Mouse (Mus musculus): Measurements from ENCODE around the gene Acsm3. TPM values are rescaled to one million over a fixed set of nuclear protein-coding genes. Genes with fewer than 3 reads are reported as not detected.
A peak's percentile ranks its signal among the peaks of the same experiment; 100 is the strongest.
"Not testable (repeated sequence)": the region's sequence is repeated elsewhere in the genome, so short reads cannot be mapped to it uniquely, and the experiment has no call there.

Acsm3 gene
- total RNA-seq (2014; rRNA removed) (not detected in 2 replicates), polyA plus RNA-seq (2015; fragmentation: Nextera tagmentation; extraction: Ambion mirVana) (0.09 TPM in 1 of 2 replicates, not detected in the other)

GRCm38 (mm10) chr7:119760527-119760951, at the start of gene Acsm3:
Acsm3 (plus strand) TSS chr7:119760923.
- H3K36me3 ChIP-seq (ENCODE audit: insufficient read depth, low read length) = no peaks in the 10 kb centered on the region
- no peak within 1 kb of the TSS for H3K4me2 ChIP-seq (ENCODE audit: low read depth, low read length)
- no peaks in the 10 kb centered on the region for H3K4me1 ChIP-seq (ENCODE audit: insufficient read depth, low read length)
- no peak for ATAC-seq
- H3K4me3 ChIP-seq (ENCODE audit: low read length) = no peak within 1 kb of the TSS
- no peak within 1 kb of the TSS for H3K9ac ChIP-seq (replicated peaks; ENCODE audit: low read length)
- H3K9me3 ChIP-seq (ENCODE audit: low read length) = no peaks in the 10 kb centered on the region
- no peak for DNase-seq (ENCODE audit: low spot score)
- WGBS = 87% methylated on average over 11 of the region's 11 CpGs
- no peaks in the 10 kb centered on the region for H3K27me3 ChIP-seq (ENCODE audit: insufficient read depth, low read length)
- no peak for TF ChIP-seq CTCF (IDR thresholded peaks at IDR 0.05; ENCODE audit: low read depth)
- no peak within 1 kb of the TSS for H3K27ac ChIP-seq

GRCm38 (mm10) chr7:119714111-119714510, 46.6 kb upstream of the Acsm3 start:
- TF ChIP-seq CTCF (IDR thresholded peaks at IDR 0.05; ENCODE audit: low read depth) = no peak
- H3K9ac ChIP-seq (replicated peaks; ENCODE audit: low read length) = no peak overlapping the region
- ATAC-seq = no peak

GRCm38 (mm10) chr7:119720253-119720946, 40.3 kb upstream of the Acsm3 start, which contains the start of gene Thumpd1:
Thumpd1 (minus strand) TSS chr7:119720798.
- peak within 1 kb of the TSS; percentile 86 for H3K9ac ChIP-seq (replicated peaks; ENCODE audit: low read length)
- no peaks in the 10 kb centered on the region for H3K4me1 ChIP-seq (ENCODE audit: insufficient read depth, low read length)
- H3K27me3 ChIP-seq (ENCODE audit: insufficient read depth, low read length) = no peaks in the 10 kb centered on the region
- ATAC-seq (peak; percentile 97), DNase-seq (ENCODE audit: low spot score) (peak; percentile 98)
- peaks cover 25% of the 10 kb centered on the region for H3K36me3 ChIP-seq (ENCODE audit: insufficient read depth, low read length)
- peak within 1 kb of the TSS; percentile 87 for H3K4me3 ChIP-seq (ENCODE audit: low read length)
- H3K4me2 ChIP-seq (ENCODE audit: low read depth, low read length) = peak within 1 kb of the TSS; percentile 82
- WGBS = 1% methylated on average over 60 of the region's 60 CpGs
- peak; percentile 90 for TF ChIP-seq CTCF (IDR thresholded peaks at IDR 0.05; ENCODE audit: low read depth)
- peak within 1 kb of the TSS; percentile 89 for H3K27ac ChIP-seq
- H3K9me3 ChIP-seq (ENCODE audit: low read length) = no peaks in the 10 kb centered on the region

More at GRCm38 (mm10) chr7:119714111-119714510, 46.6 kb upstream of the Acsm3 start:
- H3K9me3 ChIP-seq (ENCODE audit: low read length) = no peaks in the 10 kb centered on the region
- WGBS = 91% methylated on average over 7 of the region's 7 CpGs
- H3K27me3 ChIP-seq (ENCODE audit: insufficient read depth, low read length) = no peaks in the 10 kb centered on the region
- H3K4me3 ChIP-seq (ENCODE audit: low read length) = no peak overlapping the region
- no peak overlapping the region for H3K4me2 ChIP-seq (ENCODE audit: low read depth, low read length)
- DNase-seq (ENCODE audit: low spot score) = no peak
- H3K36me3 ChIP-seq (ENCODE audit: insufficient read depth, low read length) = peaks cover 26% of the 10 kb centered on the region
- no peaks in the 10 kb centered on the region for H3K4me1 ChIP-seq (ENCODE audit: insufficient read depth, low read length)
- no peak overlapping the region for H3K27ac ChIP-seq

GRCm38 (mm10) chr7:119720947-119721310, 39.8 kb upstream of the Acsm3 start:
- no peaks in the 10 kb centered on the region for H3K27me3 ChIP-seq (ENCODE audit: insufficient read depth, low read length)
- ATAC-seq (peak; percentile 61), DNase-seq (ENCODE audit: low spot score) (no peak)
- H3K36me3 ChIP-seq (ENCODE audit: insufficient read depth, low read length) = peaks cover 20% of the 10 kb centered on the region
- no peaks in the 10 kb centered on the region for H3K4me1 ChIP-seq (ENCODE audit: insufficient read depth, low read length)
- H3K9ac ChIP-seq (replicated peaks; ENCODE audit: low read length) = peak overlapping the region; percentile 86
- no peak for TF ChIP-seq CTCF (IDR thresholded peaks at IDR 0.05; ENCODE audit: low read depth)
- 11% methylated on average over 8 of the region's 8 CpGs for WGBS
- H3K27ac ChIP-seq = peak overlapping the region; percentile 89
- no peaks in the 10 kb centered on the region for H3K9me3 ChIP-seq (ENCODE audit: low read length)
- peak overlapping the region; percentile 87 for H3K4me3 ChIP-seq (ENCODE audit: low read length)
- peak overlapping the region; percentile 82 for H3K4me2 ChIP-seq (ENCODE audit: low read depth, low read length)

- H3K27ac ChIP-seq = no peak overlapping the region
- H3K9me3 ChIP-seq (ENCODE audit: low read length) = no peaks in the 10 kb centered on the region
- no peaks in the 10 kb centered on the region for H3K36me3 ChIP-seq (ENCODE audit: insufficient read depth, low read length)
- no peak overlapping the region for H3K9ac ChIP-seq (replicated peaks; ENCODE audit: low read length)
- ATAC-seq (no peak), DNase-seq (ENCODE audit: low spot score) (no peak)
- H3K4me2 ChIP-seq (ENCODE audit: low read depth, low read length) = no peak overlapping the region
- no peak overlapping the region for H3K4me3 ChIP-seq (ENCODE audit: low read length)
- no peaks in the 10 kb centered on the region for H3K4me1 ChIP-seq (ENCODE audit: insufficient read depth, low read length)
- TF ChIP-seq CTCF (IDR thresholded peaks at IDR 0.05; ENCODE audit: low read depth) = no peak
- 86% methylated on average over 2 of the region's 2 CpGs for WGBS
- no peaks in the 10 kb centered on the region for H3K27me3 ChIP-seq (ENCODE audit: insufficient read depth, low read length)
Observed at GRCm38 (mm10) chr7:119727621-119728020, 33.1 kb upstream of the Acsm3 start.

- not testable (repeated sequence) for H3K4me2 ChIP-seq (ENCODE audit: low read depth, low read length); ATAC-seq; H3K9ac ChIP-seq (replicated peaks; ENCODE audit: low read length); H3K9me3 ChIP-seq (ENCODE audit: low read length); H3K4me3 ChIP-seq (ENCODE audit: low read length); H3K4me1 ChIP-seq (ENCODE audit: insufficient read depth, low read length); H3K27me3 ChIP-seq (ENCODE audit: insufficient read depth, low read length); H3K36me3 ChIP-seq (ENCODE audit: insufficient read depth, low read length); H3K27ac ChIP-seq
- DNase-seq (ENCODE audit: low spot score) = peak; percentile 14
- TF ChIP-seq CTCF (IDR thresholded peaks at IDR 0.05; ENCODE audit: low read depth) = peak; percentile 31
- 81% methylated on average over 4 of the region's 4 CpGs for WGBS
Observed at GRCm38 (mm10) chr7:119731262-119731661, 29.5 kb upstream of the Acsm3 start.

DNA sequence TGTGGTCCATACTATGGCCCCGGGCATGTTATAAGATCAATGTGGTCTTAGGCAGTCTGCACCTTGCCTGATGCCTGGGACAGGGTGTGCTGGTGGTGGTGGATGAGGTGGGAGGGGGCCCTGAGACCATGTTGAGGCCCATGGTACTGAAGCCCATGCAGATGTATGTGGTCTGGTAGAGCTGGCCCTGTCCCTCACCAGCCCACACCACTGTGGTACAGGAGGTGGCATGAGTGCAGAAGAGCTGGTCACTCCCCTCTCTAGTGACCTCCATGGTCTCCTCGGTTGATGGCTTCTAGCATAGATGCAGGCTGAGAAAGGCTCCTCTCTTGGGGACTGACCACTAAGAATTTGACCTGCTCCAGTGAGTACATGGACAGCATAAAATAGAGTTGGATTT, 21.8 kb upstream of the Acsm3 start:
- no peak for DNase-seq (ENCODE audit: low spot score)
- no peaks in the 10 kb centered on the region for H3K4me1 ChIP-seq (ENCODE audit: insufficient read depth, low read length)
- H3K9me3 ChIP-seq (ENCODE audit: low read length) = no peaks in the 10 kb centered on the region
- ATAC-seq = no peak
- no peak overlapping the region for H3K4me2 ChIP-seq (ENCODE audit: low read depth, low read length)
- no peak overlapping the region for H3K9ac ChIP-seq (replicated peaks; ENCODE audit: low read length)
- TF ChIP-seq CTCF (IDR thresholded peaks at IDR 0.05; ENCODE audit: low read depth) = no peak
- no peaks in the 10 kb centered on the region for H3K36me3 ChIP-seq (ENCODE audit: insufficient read depth, low read length)
- WGBS = 86% methylated on average over 2 of the region's 2 CpGs
- no peak overlapping the region for H3K27ac ChIP-seq
- H3K27me3 ChIP-seq (ENCODE audit: insufficient read depth, low read length) = no peaks in the 10 kb centered on the region
- H3K4me3 ChIP-seq (ENCODE audit: low read length) = no peak overlapping the region

- DNase-seq (ENCODE audit: low spot score); H3K4me1 ChIP-seq (ENCODE audit: insufficient read depth, low read length); H3K27me3 ChIP-seq (ENCODE audit: insufficient read depth, low read length); H3K9ac ChIP-seq (replicated peaks; ENCODE audit: low read length); H3K36me3 ChIP-seq (ENCODE audit: insufficient read depth, low read length); H3K9me3 ChIP-seq (ENCODE audit: low read length); H3K27ac ChIP-seq: not testable (repeated sequence)
- 4% methylated on average over 30 of the region's 44 CpGs for WGBS
- Histone ChIP-seq H3K4me2 (ENCODE audit: low read depth, low read length) (peak overlapping the region; percentile 53), H3K4me3 (ENCODE audit: low read length) (peak overlapping the region; percentile 35)
- peak; percentile 84 for ATAC-seq
Observed at GRCm38 (mm10) chr7:119739798-119740468, 20.8 kb upstream of the Acsm3 start.
